Mouse (Mus musculus) liver, postnatal 0 days (tissue): ENCODE measurements around the gene Optc. TPM values are rescaled to one million over a fixed set of nuclear protein-coding genes. Genes with fewer than 3 reads are reported as not detected.

Experiments
- ATAC-seq: fragments of 200-750 bp; cut with Nextera tagmentation; 2 replicates; pipeline ENCODE4 v1.8.0; 2017; ENCODE audit warnings: mild to moderate bottlenecking, moderate library complexity
- DNase-seq: peaks from one replicate; pipeline ENCODE4 v3.0.0-alpha.2; 2016
- H3K27ac ChIP-seq: fragments of 300-500 bp; sonication (generic); 2 replicates; pipeline ENCODE4 v1.5.1; 2014; ENCODE audit warnings: antibody characterized with exemption, moderate library complexity, mild to moderate bottlenecking, low read depth
- H3K27me3 ChIP-seq: fragments of 300-500 bp; sonication (generic); 2 replicates; pipeline ENCODE4 v1.6.1; 2014; ENCODE audit warnings: low read length, control low read depth, mixed read lengths; ENCODE audit not compliant: insufficient read depth
- H3K36me3 ChIP-seq: fragments of 300-500 bp; sonication (generic); replicated peaks from 2 replicates; pipeline ENCODE4 v1.6.1; 2014; ENCODE audit warnings: mild to moderate bottlenecking, control low read depth, low read length, moderate library complexity, mixed read lengths; ENCODE audit not compliant: insufficient read depth
- H3K4me1 ChIP-seq: fragments of 300-500 bp; sonication (generic); 2 replicates; pipeline ENCODE4 v1.6.1; 2014; ENCODE audit warnings: antibody characterized with exemption, mild to moderate bottlenecking, control low read depth; ENCODE audit not compliant: insufficient read depth
- H3K4me2 ChIP-seq: fragments of 300-500 bp; sonication (generic); 2 replicates; pipeline ENCODE4 v1.6.1; 2014; ENCODE audit warnings: low read depth, mild to moderate bottlenecking, low read length, moderate library complexity, mixed read lengths
- H3K4me3 ChIP-seq: fragments of 300-500 bp; sonication (generic); 2 replicates; pipeline ENCODE4 v1.5.1; 2014; ENCODE audit warnings: low read depth, low read length
- H3K9ac ChIP-seq: fragments of 300-500 bp; sonication (generic); replicated peaks from 2 replicates; pipeline ENCODE4 v1.6.1; 2014; ENCODE audit warnings: mild to moderate bottlenecking, moderate library complexity
- H3K9me3 ChIP-seq: fragments of 300-500 bp; sonication (generic); 2 replicates; pipeline ENCODE4 v1.6.1; 2016; ENCODE audit warnings: mild to moderate bottlenecking, control low read depth, low read length, mixed read lengths
- CTCF ChIP-seq: sonication (generic); IDR thresholded peaks from 2 replicates; pipeline ENCODE4 v1.5.1; 2016; ENCODE audit warnings: antibody characterized with exemption, low read depth
- EP300 ChIP-seq: IDR thresholded peaks from 2 replicates; pipeline ENCODE4 v1.6.1; 2016; ENCODE audit warnings: antibody characterized with exemption, low read depth, mild to moderate bottlenecking
- WGBS: fragments of 180-500 bp; shearing (Covaris S2); extraction: QIAGEN DNeasy Blood & Tissue Kit; methylation state at CpG from one replicate; pipeline ENCODE4 v1.1.7; 2014; ENCODE audit not compliant: insufficient replicate concordance; 5-methylcytosine and 5-hydroxymethylcytosine counted together
- polyA plus RNA-seq: library from polyadenylated mRNA; unstranded; fragments of >200 nt; fragmentation: Nextera tagmentation; extraction: Ambion mirVana; gene quantifications from 2 replicates; pipeline ENCODE4 v1.2.1, GENCODE M21; 2015

The Optc gene
- polyA plus RNA-seq, 1 experiment from 2014 or later = 0.14 TPM

DNA sequence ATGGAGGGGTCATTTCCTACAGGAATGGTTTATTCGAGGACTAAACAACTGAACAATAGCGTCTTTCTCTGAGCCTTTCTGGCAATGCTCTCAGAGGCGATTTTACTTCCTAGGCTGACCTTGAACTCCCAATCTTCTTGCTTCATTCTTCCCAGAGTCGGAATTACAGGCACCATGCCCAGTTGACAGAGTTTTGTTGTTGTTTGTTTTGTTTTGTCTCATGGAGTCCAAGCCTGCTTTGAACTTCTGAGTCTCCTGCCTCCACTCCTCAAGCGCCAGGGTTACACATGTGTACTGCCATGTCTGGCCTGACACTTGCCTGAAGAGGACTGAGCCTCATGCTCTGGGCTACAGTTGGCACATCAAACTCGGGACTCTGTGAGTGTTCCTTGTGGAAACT, 5.2 kb upstream of the Optc start:
- H3K9ac ChIP-seq = no peak overlapping the region
- H3K27ac ChIP-seq = no peak overlapping the region
- no peak overlapping the region for H3K4me2 ChIP-seq
- DNase-seq (no peak), ATAC-seq (no peak)
- TF ChIP-seq EP300 (no peak), CTCF (no peak)
- H3K27me3 ChIP-seq = peaks cover 7% of the 10 kb centered on the region; the same call in 1 of the 2 replicates
- no peaks in the 10 kb centered on the region for H3K36me3 ChIP-seq
- H3K4me1 ChIP-seq = peaks cover 11% of the 10 kb centered on the region
- H3K4me3 ChIP-seq = no peak overlapping the region
- WGBS = 70% methylated on average over 6 of the region's 6 CpGs
- H3K9me3 ChIP-seq = no peaks in the 10 kb centered on the region

DNA sequence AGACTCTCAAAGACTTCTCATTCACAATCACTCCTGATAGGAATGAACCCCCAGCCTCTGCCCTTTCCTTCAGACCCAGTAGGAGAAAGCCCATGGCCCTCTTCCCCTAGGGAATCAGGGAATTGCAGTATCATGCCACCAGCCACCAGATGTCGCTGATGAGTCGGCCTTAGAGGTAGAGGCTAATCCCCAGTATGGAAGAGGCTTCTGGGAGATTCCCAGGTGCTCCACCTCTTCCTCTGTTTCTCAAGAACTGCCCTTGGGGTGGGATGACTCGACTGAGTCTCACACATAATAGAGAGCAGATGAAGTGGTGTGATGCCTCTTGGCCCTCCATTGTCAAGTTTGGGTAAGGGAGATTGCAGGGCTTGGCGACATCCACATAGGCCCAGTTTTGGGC, 3.7 kb upstream of the Optc start:
- H3K4me2 ChIP-seq = no peak overlapping the region
- ATAC-seq = no peak; the same call in 1 of the 2 replicates
- no peaks in the 10 kb centered on the region for H3K9me3 ChIP-seq
- H3K9ac ChIP-seq = no peak overlapping the region
- H3K4me3 ChIP-seq = no peak overlapping the region
- DNase-seq = peak; percentile 80
- no peak for TF ChIP-seq EP300
- TF ChIP-seq CTCF = peak; percentile 96
- no peak overlapping the region for H3K27ac ChIP-seq
- H3K36me3 ChIP-seq = no peaks in the 10 kb centered on the region
- 23% methylated on average over 4 of the region's 4 CpGs for WGBS
- peaks cover 14% of the 10 kb centered on the region for H3K4me1 ChIP-seq
- peaks cover 12% of the 10 kb centered on the region; the same call in 1 of the 2 replicates for H3K27me3 ChIP-seq

DNA sequence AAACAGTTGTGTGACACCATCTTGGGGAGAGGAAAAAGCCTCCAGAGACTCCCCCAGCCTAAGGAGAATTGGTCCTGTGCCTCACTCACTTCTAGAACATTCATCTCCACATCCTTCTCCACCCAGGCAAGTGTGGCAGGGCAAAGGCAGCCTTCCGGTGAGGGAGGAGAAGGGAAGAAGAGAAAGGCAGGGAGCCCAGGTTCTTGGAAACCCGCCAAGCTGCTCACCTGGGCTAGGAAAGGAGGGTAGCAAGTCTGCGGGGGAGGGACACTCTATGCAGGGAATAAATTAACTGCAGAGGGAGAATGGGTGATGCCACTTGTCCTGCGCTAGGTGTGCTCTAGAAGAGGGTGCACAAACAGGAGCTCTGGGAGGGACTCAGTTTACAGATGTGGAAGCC, 3.2 kb upstream of the Optc start:
- Histone ChIP-seq H3K4me3 (no peak overlapping the region), H3K27ac (no peak overlapping the region), H3K4me2 (no peak overlapping the region), H3K9me3 (no peaks in the 10 kb centered on the region), H3K36me3 (no peaks in the 10 kb centered on the region), H3K27me3 (peaks cover 12% of the 10 kb centered on the region; the same call in 1 of the 2 replicates), H3K4me1 (peaks cover 14% of the 10 kb centered on the region), H3K9ac (no peak overlapping the region)
- TF ChIP-seq CTCF (no peak), EP300 (no peak)
- WGBS = 68% methylated on average over 4 of the region's 4 CpGs
- ATAC-seq = no peak
- no peak for DNase-seq

- Histone ChIP-seq H3K4me2 (no peak overlapping the region), H3K4me1 (peaks cover 14% of the 10 kb centered on the region), H3K27ac (no peak overlapping the region), H3K9me3 (no peaks in the 10 kb centered on the region), H3K4me3 (no peak overlapping the region), H3K27me3 (peaks cover 12% of the 10 kb centered on the region; the same call in 1 of the 2 replicates), H3K9ac (no peak overlapping the region), H3K36me3 (no peaks in the 10 kb centered on the region)
- ATAC-seq (no peak), DNase-seq (no peak)
- no peak for TF ChIP-seq CTCF
- TF ChIP-seq EP300 = no peak
- 70% methylated on average over 7 of the region's 7 CpGs for WGBS
Observed at GRCm38 (mm10) chr1:133910108-133910507, 2.3 kb upstream of the Optc start.

DNA sequence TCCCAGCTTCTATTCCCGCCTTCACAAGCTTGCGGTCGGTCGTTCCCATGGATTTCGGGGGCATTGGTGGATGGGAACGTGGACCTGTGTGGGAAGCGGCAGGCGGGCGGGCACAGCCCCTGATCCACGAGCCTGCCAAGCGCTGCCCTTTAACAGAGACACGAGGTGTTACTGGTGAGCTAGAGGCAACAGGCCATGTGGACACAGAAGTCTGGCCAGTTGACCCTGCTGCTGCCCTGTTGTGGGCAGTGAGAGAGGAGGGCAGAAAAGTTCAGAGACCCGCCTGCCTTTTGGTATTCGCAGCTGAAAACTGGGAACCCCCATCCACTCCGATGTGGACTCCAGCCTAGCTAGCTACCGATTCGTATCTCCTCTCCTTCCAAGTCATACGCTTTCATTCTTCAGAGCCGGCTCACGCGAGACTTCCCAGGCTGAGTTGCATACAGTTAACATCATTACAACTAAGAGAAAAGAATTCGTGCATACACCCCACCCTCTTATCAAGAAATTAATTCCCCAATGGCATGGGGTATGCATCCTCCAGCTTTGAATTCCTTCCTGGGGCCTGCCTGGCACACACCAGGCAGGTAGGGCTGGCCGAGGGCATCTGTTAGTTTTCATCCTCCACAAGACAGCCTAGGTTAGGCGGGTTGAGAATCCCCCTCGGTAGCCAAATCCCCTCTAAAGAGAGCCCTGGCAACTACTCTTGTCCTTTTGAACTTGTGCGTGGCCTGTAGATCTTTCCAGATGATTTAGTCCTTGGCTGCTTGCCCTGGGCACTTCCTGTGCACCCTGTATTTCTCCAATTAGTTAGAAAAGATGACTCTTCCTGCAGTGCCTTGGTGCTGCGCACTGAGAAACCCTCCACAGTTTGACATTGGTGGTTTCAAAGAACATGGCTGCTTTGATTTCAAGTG, 1.1 kb upstream of the Optc start:
- DNase-seq (no peak), ATAC-seq (peak; percentile 60)
- Histone ChIP-seq H3K4me3 (peak overlapping the region; percentile 39), H3K4me2 (peak overlapping the region; percentile 77), H3K27me3 (peaks cover 12% of the 10 kb centered on the region; the same call in 1 of the 2 replicates), H3K4me1 (peaks cover 14% of the 10 kb centered on the region), H3K27ac (peak overlapping the region; percentile 22; the same call in 1 of the 2 replicates), H3K9ac (no peak overlapping the region; the same call in 1 of the 2 replicates), H3K9me3 (no peaks in the 10 kb centered on the region), H3K36me3 (no peaks in the 10 kb centered on the region)
- whole genome bisulfite sequencing = 14% methylated on average over 27 of the region's 27 CpGs
- TF ChIP-seq CTCF (no peak), EP300 (no peak)

DNA sequence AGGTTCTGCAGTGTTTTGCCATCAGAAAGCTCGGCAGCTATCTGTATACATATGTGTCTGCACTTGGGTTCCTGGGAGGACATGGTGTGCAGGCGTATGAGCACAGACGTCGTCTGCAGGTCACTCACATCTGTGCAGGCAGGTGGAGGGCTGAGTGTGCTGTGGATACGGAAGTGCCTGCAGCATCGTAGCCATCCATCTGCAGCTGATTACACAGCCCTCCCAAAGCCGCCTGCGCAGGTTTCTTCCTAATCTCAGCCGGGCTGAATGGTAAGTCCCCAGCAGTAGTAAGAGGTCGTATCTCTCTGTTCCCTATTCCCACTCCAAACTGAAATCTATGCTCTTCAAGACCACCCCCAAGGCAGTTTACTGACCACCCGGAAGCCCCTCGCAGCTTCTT, 1.4 kb downstream of the Optc start:
- no peak overlapping the region for H3K4me3 ChIP-seq
- H3K36me3 ChIP-seq = no peaks in the 10 kb centered on the region
- no peak overlapping the region for H3K27ac ChIP-seq
- no peaks in the 10 kb centered on the region for H3K9me3 ChIP-seq
- peaks cover 12% of the 10 kb centered on the region; the same call in 1 of the 2 replicates for H3K27me3 ChIP-seq
- ATAC-seq (no peak), DNase-seq (no peak)
- no peak overlapping the region for H3K9ac ChIP-seq
- H3K4me1 ChIP-seq = peaks cover 14% of the 10 kb centered on the region
- no peak overlapping the region for H3K4me2 ChIP-seq
- TF ChIP-seq EP300 (no peak), CTCF (no peak)
- 65% methylated on average over 12 of the region's 12 CpGs for WGBS
